Mouse (Mus musculus): ENCODE data around the gene Scn8a. TPM values are rescaled to one million over a fixed set of nuclear protein-coding genes. Genes with fewer than 3 reads are reported as not detected.

The Scn8a gene
- polyA plus RNA-seq, 1 experiment from 2014 or later: 4.9 TPM

DNA sequence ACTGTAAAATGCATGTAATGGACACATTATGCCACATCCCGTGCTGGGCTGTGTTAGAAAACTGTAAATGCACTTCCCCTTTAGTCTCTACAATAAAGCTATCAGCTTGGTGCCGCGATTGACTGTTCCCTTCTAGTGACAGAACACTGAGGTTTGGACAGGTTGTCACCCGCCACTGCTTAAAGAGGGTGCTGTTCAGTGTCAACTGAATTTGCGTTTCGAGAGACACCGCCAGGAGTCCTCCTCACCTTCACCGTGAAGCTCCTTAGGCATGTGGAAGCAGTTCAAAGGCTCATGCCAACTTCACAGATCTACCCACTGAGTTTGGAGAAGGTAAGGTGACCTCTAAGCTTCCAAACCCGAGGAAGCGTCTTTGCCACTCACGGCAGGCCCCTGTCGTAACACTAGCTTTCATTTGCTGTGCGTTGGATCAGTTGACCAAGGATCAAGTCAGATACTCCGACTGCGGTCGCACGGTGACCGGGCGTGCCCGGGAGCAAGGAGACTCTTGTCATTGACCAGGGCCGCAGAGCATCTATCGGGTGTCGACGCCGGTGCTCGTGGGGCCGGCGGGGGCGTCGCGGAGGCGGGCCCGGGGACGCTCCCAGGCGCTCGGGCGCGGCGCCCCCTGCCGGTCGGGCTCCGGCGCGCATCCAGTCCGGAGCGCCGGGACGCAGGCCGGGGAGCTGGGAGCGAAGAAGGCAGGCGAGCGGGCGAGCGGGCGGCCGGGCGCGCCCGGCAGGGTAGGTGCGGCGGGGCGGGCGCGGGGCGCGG is 530 bp downstream of the Scn8a start:
- H3K9me3 ChIP-seq (ENCODE audit: control insufficient read depth, low read length): 0 out of 2 replicates have a peak, but pooled peaks cover 4% of the 10 kb centered on the region
- H3K4me1 ChIP-seq (ENCODE audit: control insufficient read depth, insufficient read depth, low read length): peaks cover 10% of the 10 kb centered on the region
- ATAC-seq (ENCODE audit: low read depth) (peak; percentile 84), DNase-seq (ENCODE audit: low spot score) (peak; percentile 69)
- peak overlapping the region; percentile 49; the same call in 1 of the 2 replicates for H3K9ac ChIP-seq (ENCODE audit: low read depth, low read length)
- peak overlapping the region; percentile 74 for H3K4me3 ChIP-seq (ENCODE audit: low read depth, low read length)
- no peaks in the 10 kb centered on the region for H3K36me3 ChIP-seq (ENCODE audit: control insufficient read depth, insufficient read depth, low read length)
- H3K4me2 ChIP-seq (ENCODE audit: low read depth, low read length): peak overlapping the region; percentile 84
- H3K27ac ChIP-seq (replicated peaks; ENCODE audit: low read depth, low read length): no peak overlapping the region
- peaks cover 34% of the 10 kb centered on the region for H3K27me3 ChIP-seq (replicated peaks; ENCODE audit: control insufficient read depth, insufficient read depth, low read length)
- 6% methylated on average over 16 of the region's 66 CpGs for WGBS

DNA sequence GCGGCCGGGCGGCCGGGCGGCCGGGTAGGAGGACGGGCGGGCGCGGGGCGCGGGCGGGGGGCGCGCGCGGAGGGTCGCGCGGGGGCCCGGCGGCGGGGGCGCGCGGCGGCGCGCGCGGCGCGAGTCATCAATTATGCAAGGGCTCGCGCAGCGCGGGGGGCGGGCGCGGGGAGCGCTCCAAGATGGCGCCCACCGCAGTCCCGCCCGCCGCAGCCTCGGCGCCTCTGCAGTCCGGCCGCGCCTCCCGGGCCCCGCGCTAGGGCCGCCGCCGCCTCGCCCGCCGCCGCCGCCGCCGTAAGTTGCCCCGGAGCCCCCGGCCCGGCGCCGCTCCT is 1.1 kb downstream of the Scn8a start:
- peak overlapping the region; percentile 74 for H3K4me3 ChIP-seq (ENCODE audit: low read depth, low read length)
- H3K9me3 ChIP-seq (ENCODE audit: control insufficient read depth, low read length): 0 out of 2 replicates have a peak, but pooled peaks cover 4% of the 10 kb centered on the region
- H3K27ac ChIP-seq (replicated peaks; ENCODE audit: low read depth, low read length): no peak overlapping the region
- H3K4me1 ChIP-seq (ENCODE audit: control insufficient read depth, insufficient read depth, low read length): peaks cover 10% of the 10 kb centered on the region
- peak overlapping the region; percentile 78 for H3K9ac ChIP-seq (ENCODE audit: low read depth, low read length)
- peak overlapping the region; percentile 84 for H3K4me2 ChIP-seq (ENCODE audit: low read depth, low read length)
- ATAC-seq (ENCODE audit: low read depth) (peak; percentile 65), DNase-seq (ENCODE audit: low spot score) (peak; percentile 81)
- 1% methylated on average over 15 of the region's 69 CpGs for WGBS
- H3K36me3 ChIP-seq (ENCODE audit: control insufficient read depth, insufficient read depth, low read length): no peaks in the 10 kb centered on the region
- H3K27me3 ChIP-seq (replicated peaks; ENCODE audit: control insufficient read depth, insufficient read depth, low read length): peaks cover 34% of the 10 kb centered on the region

DNA sequence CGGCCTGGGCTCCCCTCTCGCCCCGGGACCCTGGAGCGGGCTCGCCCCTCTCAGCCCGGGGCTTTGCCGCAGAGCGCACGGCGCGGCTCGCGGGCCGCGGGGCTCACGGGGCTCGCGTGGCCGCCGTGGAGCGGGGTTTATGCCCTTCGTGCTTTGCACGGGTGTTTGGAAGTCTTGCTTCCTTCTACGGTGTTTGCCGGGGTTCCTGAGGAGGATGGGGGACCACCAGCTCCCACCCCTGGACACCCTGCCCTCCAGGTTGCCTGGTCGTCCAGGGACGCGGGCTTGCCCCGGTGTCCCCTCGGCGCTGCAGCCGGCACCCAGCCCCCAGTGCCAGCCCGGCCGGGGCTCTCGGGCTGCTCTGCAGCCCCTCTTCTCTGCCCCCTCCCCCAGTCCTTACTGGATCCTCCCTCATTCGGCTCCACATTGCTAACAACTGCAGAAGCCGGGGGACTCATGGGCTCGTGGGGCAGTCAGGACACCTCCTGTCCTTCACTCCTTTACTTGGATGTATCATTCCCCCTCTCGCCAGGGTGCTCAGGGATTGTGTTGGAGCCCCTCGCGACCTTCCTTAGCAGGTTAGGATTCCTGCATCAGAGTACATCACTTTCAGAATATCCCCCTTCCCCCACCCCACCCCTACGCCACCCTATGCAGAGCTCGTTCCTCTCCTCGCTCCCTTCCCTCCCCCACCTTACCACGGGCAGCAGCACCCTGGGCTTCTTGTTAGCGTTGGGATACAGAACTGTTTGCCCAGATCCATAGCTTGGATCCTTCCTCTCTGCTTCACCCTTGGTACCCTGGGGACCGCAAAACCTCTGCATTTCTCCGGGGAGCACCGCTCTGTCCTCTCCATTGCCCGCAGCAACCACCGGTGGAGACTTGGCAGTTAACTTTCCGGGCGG is 1.7 kb downstream of the Scn8a start:
- peak overlapping the region; percentile 84 for H3K4me2 ChIP-seq (ENCODE audit: low read depth, low read length)
- DNase-seq (ENCODE audit: low spot score) (peak; percentile 1), ATAC-seq (ENCODE audit: low read depth) (peak; percentile 16; the same call in 1 of the 2 replicates)
- WGBS: under 1% methylated on average over 33 of the region's 53 CpGs
- peaks cover 34% of the 10 kb centered on the region for H3K27me3 ChIP-seq (replicated peaks; ENCODE audit: control insufficient read depth, insufficient read depth, low read length)
- peaks cover 10% of the 10 kb centered on the region for H3K4me1 ChIP-seq (ENCODE audit: control insufficient read depth, insufficient read depth, low read length)
- 0 out of 2 replicates have a peak, but pooled peaks cover under 1% of the 10 kb centered on the region for H3K9me3 ChIP-seq (ENCODE audit: control insufficient read depth, low read length)
- peak overlapping the region; percentile 74 for H3K4me3 ChIP-seq (ENCODE audit: low read depth, low read length)
- H3K27ac ChIP-seq (replicated peaks; ENCODE audit: low read depth, low read length): no peak overlapping the region
- no peaks in the 10 kb centered on the region for H3K36me3 ChIP-seq (ENCODE audit: control insufficient read depth, insufficient read depth, low read length)
- peak overlapping the region; percentile 78 for H3K9ac ChIP-seq (ENCODE audit: low read depth, low read length)

DNA sequence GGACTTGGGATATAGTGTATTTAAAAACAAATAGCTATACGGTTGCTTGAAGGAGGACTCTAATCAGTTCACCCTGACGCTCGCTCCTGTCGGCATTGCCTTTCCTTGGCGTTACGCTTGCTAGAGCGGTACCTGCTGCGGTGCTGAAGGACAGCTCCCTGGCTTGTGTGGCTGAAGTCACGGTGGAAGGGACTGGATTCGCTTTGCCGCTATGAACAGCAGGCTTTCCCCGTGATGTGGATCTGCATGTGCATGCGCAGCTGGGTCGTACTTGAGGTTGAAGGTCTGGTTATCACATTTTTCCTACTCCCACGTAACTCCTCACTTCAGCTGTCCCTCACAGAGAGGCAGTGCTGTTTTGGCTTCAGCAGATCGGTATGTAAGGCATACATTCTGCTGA is 3.5 kb downstream of the Scn8a start:
- Histone ChIP-seq H3K27me3 (replicated peaks; ENCODE audit: control insufficient read depth, insufficient read depth, low read length) (peaks cover 34% of the 10 kb centered on the region), H3K9ac (ENCODE audit: low read depth, low read length) (no peak overlapping the region), H3K4me2 (ENCODE audit: low read depth, low read length) (peak overlapping the region; percentile 25; the same call in 1 of the 2 replicates), H3K9me3 (ENCODE audit: control insufficient read depth, low read length) (no peaks in the 10 kb centered on the region), H3K4me1 (ENCODE audit: control insufficient read depth, insufficient read depth, low read length) (peaks cover 10% of the 10 kb centered on the region), H3K27ac (replicated peaks; ENCODE audit: low read depth, low read length) (no peak overlapping the region), H3K4me3 (ENCODE audit: low read depth, low read length) (no peak overlapping the region), H3K36me3 (ENCODE audit: control insufficient read depth, insufficient read depth, low read length) (no peaks in the 10 kb centered on the region)
- DNase-seq (ENCODE audit: low spot score) (peak; percentile 95), ATAC-seq (ENCODE audit: low read depth) (peak; percentile 28)
- WGBS: 4% methylated on average over 16 of the region's 16 CpGs

DNA sequence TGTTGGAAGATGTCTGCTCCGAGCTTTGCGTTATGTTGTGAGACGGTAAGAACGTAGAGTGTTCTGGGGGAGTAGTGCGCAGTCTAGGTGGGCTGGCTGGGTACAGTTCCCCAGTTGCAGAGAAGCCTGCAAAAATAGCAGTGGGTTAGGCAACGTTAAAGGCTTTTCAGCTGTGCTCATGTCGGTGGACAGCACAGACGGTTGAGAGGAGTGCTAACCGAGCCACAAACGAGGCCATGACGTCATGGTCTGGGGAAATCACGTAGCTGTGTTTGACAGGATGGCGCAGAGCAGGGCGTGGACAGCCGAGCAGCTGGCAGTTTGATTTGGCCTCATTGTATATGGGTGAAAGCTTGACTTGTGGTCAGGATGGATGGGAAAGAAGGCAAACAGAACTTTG is 9.4 kb downstream of the Scn8a start:
- H3K27ac ChIP-seq (replicated peaks; ENCODE audit: low read depth, low read length): no peak overlapping the region
- no peak for DNase-seq (ENCODE audit: low spot score)
- H3K27me3 ChIP-seq (replicated peaks; ENCODE audit: control insufficient read depth, insufficient read depth, low read length): no peaks in the 10 kb centered on the region
- H3K9ac ChIP-seq (ENCODE audit: low read depth, low read length): no peak overlapping the region
- H3K4me3 ChIP-seq (ENCODE audit: low read depth, low read length): no peak overlapping the region
- WGBS: 62% methylated on average over 15 of the region's 15 CpGs
- no peaks in the 10 kb centered on the region for H3K36me3 ChIP-seq (ENCODE audit: control insufficient read depth, insufficient read depth, low read length)
- no peak for ATAC-seq (ENCODE audit: low read depth)
- no peaks in the 10 kb centered on the region for H3K4me1 ChIP-seq (ENCODE audit: control insufficient read depth, insufficient read depth, low read length)
- no peaks in the 10 kb centered on the region for H3K9me3 ChIP-seq (ENCODE audit: control insufficient read depth, low read length)
- H3K4me2 ChIP-seq (ENCODE audit: low read depth, low read length): no peak overlapping the region

DNA sequence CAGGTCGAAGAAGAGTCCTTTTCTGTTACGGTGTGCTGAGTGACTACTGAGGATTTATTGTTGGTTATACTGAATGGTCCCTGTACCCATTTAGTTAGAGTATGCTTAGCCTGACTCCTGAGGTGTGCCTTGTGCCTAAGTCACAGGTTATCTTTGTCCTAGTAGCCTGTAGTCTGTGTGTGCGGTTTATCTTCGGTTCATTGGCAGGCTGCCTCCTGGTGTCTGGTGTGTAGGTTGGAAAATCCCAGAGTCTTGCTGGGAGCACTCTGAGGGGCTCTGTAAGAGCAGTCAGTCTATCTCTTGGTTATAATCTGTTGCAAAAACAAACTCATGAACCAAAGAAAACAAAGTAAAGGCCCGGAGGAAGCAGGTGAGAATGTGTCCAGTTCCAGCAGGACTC is 11.7 kb downstream of the Scn8a start:
- DNase-seq (ENCODE audit: low spot score) (no peak), ATAC-seq (ENCODE audit: low read depth) (no peak)
- no peaks in the 10 kb centered on the region for H3K9me3 ChIP-seq (ENCODE audit: control insufficient read depth, low read length)
- H3K9ac ChIP-seq (ENCODE audit: low read depth, low read length): no peak overlapping the region
- no peaks in the 10 kb centered on the region for H3K36me3 ChIP-seq (ENCODE audit: control insufficient read depth, insufficient read depth, low read length)
- no peak overlapping the region for H3K4me3 ChIP-seq (ENCODE audit: low read depth, low read length)
- no peaks in the 10 kb centered on the region for H3K4me1 ChIP-seq (ENCODE audit: control insufficient read depth, insufficient read depth, low read length)
- H3K27ac ChIP-seq (replicated peaks; ENCODE audit: low read depth, low read length): no peak overlapping the region
- H3K27me3 ChIP-seq (replicated peaks; ENCODE audit: control insufficient read depth, insufficient read depth, low read length): no peaks in the 10 kb centered on the region
- no peak overlapping the region for H3K4me2 ChIP-seq (ENCODE audit: low read depth, low read length)
- 73% methylated on average over 5 of the region's 5 CpGs for WGBS

DNA sequence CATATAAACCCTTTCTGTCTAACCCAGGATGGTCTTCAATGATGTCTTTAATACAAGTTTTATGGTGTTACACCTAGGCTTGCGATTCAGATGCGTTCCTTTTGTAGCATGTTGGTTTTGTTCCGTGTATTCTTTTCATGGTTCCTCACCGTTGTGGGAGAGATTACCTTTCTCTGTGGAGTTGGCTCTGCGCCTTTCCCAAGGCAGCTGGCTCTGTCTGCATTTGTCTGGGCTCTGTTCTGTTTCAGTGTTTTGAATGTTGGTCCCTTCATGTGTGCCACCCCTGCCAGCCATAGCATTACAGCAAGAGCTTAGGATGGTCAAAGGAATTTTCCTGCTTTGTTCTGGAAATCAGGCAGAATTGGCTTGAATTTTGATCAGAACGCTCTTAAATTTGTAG is 14.8 kb downstream of the Scn8a start:
- no peaks in the 10 kb centered on the region for H3K36me3 ChIP-seq (ENCODE audit: control insufficient read depth, insufficient read depth, low read length)
- no peaks in the 10 kb centered on the region for H3K4me1 ChIP-seq (ENCODE audit: control insufficient read depth, insufficient read depth, low read length)
- H3K4me2 ChIP-seq (ENCODE audit: low read depth, low read length): no peak overlapping the region
- DNase-seq (ENCODE audit: low spot score) (no peak), ATAC-seq (ENCODE audit: low read depth) (no peak)
- 90% methylated on average over 6 of the region's 6 CpGs for WGBS
- no peaks in the 10 kb centered on the region for H3K9me3 ChIP-seq (ENCODE audit: control insufficient read depth, low read length)
- no peak overlapping the region for H3K4me3 ChIP-seq (ENCODE audit: low read depth, low read length)
- no peak overlapping the region for H3K9ac ChIP-seq (ENCODE audit: low read depth, low read length)
- no peak overlapping the region for H3K27ac ChIP-seq (replicated peaks; ENCODE audit: low read depth, low read length)
- no peaks in the 10 kb centered on the region for H3K27me3 ChIP-seq (replicated peaks; ENCODE audit: control insufficient read depth, insufficient read depth, low read length)

DNA sequence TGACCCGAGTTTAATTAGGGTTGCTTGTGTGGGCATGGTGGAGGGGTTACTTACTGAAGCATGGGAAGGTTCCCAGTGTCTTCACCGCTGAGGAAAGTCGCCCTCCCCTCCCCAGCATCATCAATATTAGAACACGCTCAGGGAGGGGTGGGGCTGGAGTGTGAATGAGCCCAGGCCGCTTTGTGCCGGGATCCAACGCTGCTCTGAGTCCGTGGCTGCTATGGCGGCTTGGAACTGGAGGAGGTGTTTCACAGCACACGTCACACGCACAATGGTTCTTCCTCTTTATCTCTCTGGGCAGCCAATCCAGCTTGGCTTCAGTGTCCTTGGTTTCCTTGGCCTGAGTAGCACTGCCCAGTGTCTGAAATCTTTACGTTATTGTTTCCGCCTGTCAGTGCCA is 22.3 kb downstream of the Scn8a start:
- WGBS: 82% methylated on average over 13 of the region's 13 CpGs
- H3K4me2 ChIP-seq (ENCODE audit: low read depth, low read length): no peak overlapping the region
- H3K9ac ChIP-seq (ENCODE audit: low read depth, low read length): no peak overlapping the region
- no peak overlapping the region for H3K27ac ChIP-seq (replicated peaks; ENCODE audit: low read depth, low read length)
- H3K4me3 ChIP-seq (ENCODE audit: low read depth, low read length): no peak overlapping the region
- H3K27me3 ChIP-seq (replicated peaks; ENCODE audit: control insufficient read depth, insufficient read depth, low read length): no peaks in the 10 kb centered on the region
- H3K36me3 ChIP-seq (ENCODE audit: control insufficient read depth, insufficient read depth, low read length): no peaks in the 10 kb centered on the region
- H3K4me1 ChIP-seq (ENCODE audit: control insufficient read depth, insufficient read depth, low read length): no peaks in the 10 kb centered on the region
- ATAC-seq (ENCODE audit: low read depth) (no peak), DNase-seq (ENCODE audit: low spot score) (no peak)
- H3K9me3 ChIP-seq (ENCODE audit: control insufficient read depth, low read length): peaks cover 10% of the 10 kb centered on the region
